Mouse (Mus musculus): Measurements from ENCODE around the gene Lrrc46. TPM values are rescaled to one million over a fixed set of nuclear protein-coding genes. Genes with fewer than 3 reads are reported as not detected.

The Lrrc46 gene
- total RNA-seq, 2 experiments from 2014 or later, result 0.76 to 1.3 TPM

- peak; percentile 50 to 63 for DNase-seq (ENCODE audit: low spot score in 2 of 2)
These were observed 9.2 kb upstream of the Lrrc46 start, which contains the start of gene Osbpl7 for GRCm38 (mm10) chr11:97050216-97050943. Gene Osbpl7 (plus strand): TSS chr11:97050628.

- DNase-seq (ENCODE audit: low spot score in 2 of 2), result no peak
These were observed 8.4 kb upstream of the Lrrc46 start for GRCm38 (mm10) chr11:97049492-97050085.

GRCm38 (mm10) chr11:97048090-97048650 is 7.0 kb upstream of the Lrrc46 start:
- peak in 1 of 2 experiments; percentile 18 for DNase-seq (ENCODE audit: low spot score in 2 of 2)

GRCm38 (mm10) chr11:97045861-97046260 is 4.7 kb upstream of the Lrrc46 start:
- DNase-seq (ENCODE audit: low spot score in 2 of 2), result no peak

GRCm38 (mm10) chr11:97044902-97045301 is 3.7 kb upstream of the Lrrc46 start:
- no peak for DNase-seq (ENCODE audit: low spot score in 2 of 2)

- DNase-seq (ENCODE audit: low spot score in 2 of 2), result no peak
These were observed 746 bp downstream of the Lrrc46 start for GRCm38 (mm10) chr11:97040301-97041021.

GRCm38 (mm10) chr11:97038881-97039280 is 2.3 kb downstream of the Lrrc46 start:
- DNase-seq (ENCODE audit: low spot score in 2 of 2), result no peak

GRCm38 (mm10) chr11:97036141-97036540 is 5.1 kb downstream of the Lrrc46 start:
- no peak for DNase-seq (ENCODE audit: low spot score in 2 of 2)

- DNase-seq (ENCODE audit: low spot score in 2 of 2), result no peak
These were observed 7.4 kb downstream of the Lrrc46 start for GRCm38 (mm10) chr11:97033781-97034180.

GRCm38 (mm10) chr11:97032499-97032898 is 8.7 kb downstream of the Lrrc46 start:
- DNase-seq (ENCODE audit: low spot score in 2 of 2), result no peak

- DNase-seq (ENCODE audit: low spot score in 2 of 2), result no peak
These were observed 9.2 kb downstream of the Lrrc46 start for GRCm38 (mm10) chr11:97031977-97032376.

GRCm38 (mm10) chr11:97030426-97030825 is 10.8 kb downstream of the Lrrc46 start:
- DNase-seq (ENCODE audit: low spot score in 2 of 2), result no peak

GRCm38 (mm10) chr11:97029686-97030417 is 11.4 kb downstream of the Lrrc46 start, which contains the start of gene Scrn2:
Gene Scrn2 (plus strand): TSS chr11:97029938.
- peak; percentile 51 to 71 for DNase-seq (ENCODE audit: low spot score in 2 of 2)

GRCm38 (mm10) chr11:97025721-97026344 is 15.4 kb downstream of the Lrrc46 start:
- DNase-seq (ENCODE audit: low spot score in 2 of 2), result peak; percentile 67 to 77

GRCm38 (mm10) chr11:97024977-97025376 is 16.2 kb downstream of the Lrrc46 start:
- DNase-seq (ENCODE audit: low spot score in 2 of 2), result no peak

- DNase-seq (ENCODE audit: low spot score in 2 of 2), result peak; percentile 50
These were observed 19.2 kb downstream of the Lrrc46 start for GRCm38 (mm10) chr11:97021873-97022484.

- DNase-seq (ENCODE audit: low spot score in 2 of 2), result no peak
These were observed 20.0 kb downstream of the Lrrc46 start for GRCm38 (mm10) chr11:97021121-97021765.

GRCm38 (mm10) chr11:97019345-97019708 is 21.9 kb downstream of the Lrrc46 start:
- no peak for DNase-seq (ENCODE audit: low spot score in 2 of 2)

- no peak for DNase-seq (ENCODE audit: low spot score in 2 of 2)
These were observed 22.4 kb downstream of the Lrrc46 start for GRCm38 (mm10) chr11:97018583-97019344.

Measured in adrenal gland, postnatal 4 days (tissue).